Comparison of ENCODE assay signal across 8 mouse cellular contexts in the genomic region with DNA sequence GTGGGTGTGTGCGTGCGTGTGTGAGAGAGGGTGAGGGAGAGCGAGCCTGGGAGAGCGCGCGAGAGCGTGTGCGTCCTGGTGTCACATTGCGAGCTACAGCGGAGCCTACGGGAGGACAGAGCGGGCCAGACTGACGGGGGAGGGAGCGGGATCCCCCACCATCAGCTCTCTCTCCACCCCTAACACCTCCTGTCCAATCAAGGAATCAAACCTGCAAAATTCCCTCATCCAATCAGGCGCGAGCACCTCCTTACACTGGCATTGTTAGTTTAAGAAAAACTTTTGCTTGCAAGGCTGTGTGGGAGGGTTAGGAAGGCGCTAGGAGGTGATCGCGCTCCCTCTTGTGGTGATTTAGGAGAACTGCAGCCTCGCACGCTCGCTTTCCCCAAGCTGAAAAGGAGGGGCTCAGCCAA. TPM values are rescaled to one million over a fixed set of nuclear protein-coding genes. Genes with fewer than 3 reads are reported as not detected.
DNase-seq lines count a peak whose midpoint lies in the region; ATAC-seq and TF ChIP-seq lines count a peak whose summit lies in the region.

A gene (minus strand): TSS at position 133 of the 413 bp plus-strand sequence.

- TF ChIP-seq POLR2A in liver, adult 2 months (IDR thresholded peaks at IDR 0.05; ENCODE audit: extremely low read depth, insufficient read depth, low read length): no peak

- peak within 1 kb of the TSS; percentile 60 for H3K4me3 ChIP-seq in brown adipose tissue, adult 24 weeks (ENCODE audit: insufficient read depth, low read depth, low read length)
- H3K4me3 ChIP-seq in heart, embryonic 12.5 days: peak within 1 kb of the TSS; percentile 61
- peak within 1 kb of the TSS; percentile 56 for H3K4me3 ChIP-seq in kidney, postnatal 0 days (replicated peaks; ENCODE audit: low read depth, low read length)
- peak within 1 kb of the TSS; percentile 15; the same call in 1 of the 2 replicates for H3K4me3 ChIP-seq in liver, adult 2 months (ENCODE audit: insufficient read depth, low read depth, low read length)
- peak within 1 kb of the TSS; percentile 52 for H3K4me3 ChIP-seq in stomach, postnatal 0 days (ENCODE audit: low read depth, low read length)

- no peaks in the 10 kb centered on the region for H3K79me2 ChIP-seq in liver, adult 2 months (ENCODE audit: control insufficient read depth, insufficient read depth, low read length)

- no peak for TF ChIP-seq EP300 in stomach, postnatal 0 days (optimal IDR thresholded peaks at IDR 0.05)

- peak; percentile 47 to 51 for DNase-seq in B cell, adult 2 months
- DNase-seq in fat pad, adult 2 months (ENCODE audit: extremely low read depth, low read depth, low spot score): peak; percentile 8
- DNase-seq in kidney, postnatal 0 days (ENCODE audit: low spot score): peak; percentile 98
- peak; percentile 39 for DNase-seq in liver, adult 2 months (ENCODE audit: extremely low read depth, low read depth, low spot score)
- DNase-seq in natural killer cell, adult 2 months (ENCODE audit: low spot score in 2 of 2): peak; percentile 3 to 14
- peak; percentile 76 for DNase-seq in stomach, postnatal 0 days (ENCODE audit: low spot score)

- H3K4me2 ChIP-seq in heart, embryonic 12.5 days: peak within 1 kb of the TSS; percentile 99
- H3K4me2 ChIP-seq in kidney, postnatal 0 days (ENCODE audit: low read length): peak within 1 kb of the TSS; percentile 96
- peak within 1 kb of the TSS; percentile 88 for H3K4me2 ChIP-seq in stomach, postnatal 0 days (replicated peaks; ENCODE audit: low read depth)

- no peak within 1 kb of the TSS for H3K27ac ChIP-seq in brown adipose tissue, adult 24 weeks (replicated peaks; ENCODE audit: low read depth, low read length)
- H3K27ac ChIP-seq in heart, embryonic 12.5 days (ENCODE audit: poor library complexity, severe bottlenecking): no peak within 1 kb of the TSS
- no peak within 1 kb of the TSS for H3K27ac ChIP-seq in kidney, postnatal 0 days
- no peak within 1 kb of the TSS for H3K27ac ChIP-seq in liver, adult 2 months (replicated peaks; ENCODE audit: insufficient read depth, low read depth, low read length)
- no peak within 1 kb of the TSS for H3K27ac ChIP-seq in stomach, postnatal 0 days (replicated peaks)

- H3K9me3 ChIP-seq in heart, embryonic 12.5 days (replicated peaks): no peaks in the 10 kb centered on the region
- H3K9me3 ChIP-seq in kidney, postnatal 0 days (replicated peaks; ENCODE audit: low read length): no peaks in the 10 kb centered on the region
- H3K9me3 ChIP-seq in stomach, postnatal 0 days (ENCODE audit: control insufficient read depth, low read length): no peaks in the 10 kb centered on the region

- peak; percentile 100 for TF ChIP-seq CTCF in kidney, postnatal 0 days (IDR thresholded peaks at IDR 0.05; ENCODE audit: low read depth)
- peak; percentile 97 for TF ChIP-seq CTCF in liver, adult 2 months (IDR thresholded peaks at IDR 0.05; ENCODE audit: low read depth, low read length)
- TF ChIP-seq CTCF in stomach, postnatal 0 days (IDR thresholded peaks at IDR 0.05; ENCODE audit: low read depth): peak; percentile 99

- no peaks in the 10 kb centered on the region for H3K4me1 ChIP-seq in brown adipose tissue, adult 24 weeks (ENCODE audit: control insufficient read depth, insufficient read depth, insufficient read length, low read length)
- peaks cover 25% of the 10 kb centered on the region for H3K4me1 ChIP-seq in heart, embryonic 12.5 days (replicated peaks)
- 0 out of 2 replicates have a peak, but pooled peaks cover 5% of the 10 kb centered on the region for H3K4me1 ChIP-seq in kidney, postnatal 0 days (replicated peaks; ENCODE audit: insufficient read depth, low read length)
- H3K4me1 ChIP-seq in liver, adult 2 months (ENCODE audit: control insufficient read depth, insufficient read depth, low read length): peaks cover 3% of the 10 kb centered on the region; the same call in 1 of the 2 replicates
- H3K4me1 ChIP-seq in stomach, postnatal 0 days (replicated peaks; ENCODE audit: control insufficient read depth, insufficient read depth): no peaks in the 10 kb centered on the region

- H3K27me3 ChIP-seq in heart, embryonic 12.5 days (replicated peaks): peaks cover 85% of the 10 kb centered on the region
- peaks cover 47% of the 10 kb centered on the region for H3K27me3 ChIP-seq in kidney, postnatal 0 days (ENCODE audit: insufficient read depth, low read length)
- peaks cover 17% of the 10 kb centered on the region for H3K27me3 ChIP-seq in liver, adult 2 months (ENCODE audit: control insufficient read depth, insufficient read depth, low read length)
- peaks cover 18% of the 10 kb centered on the region for H3K27me3 ChIP-seq in stomach, postnatal 0 days (ENCODE audit: control insufficient read depth, insufficient read depth, low read length)

- under 1% methylated on average over 22 of the region's 22 CpGs for WGBS in heart, embryonic 12.5 days
- WGBS in kidney, postnatal 0 days: 0% methylated on average over 22 of the region's 22 CpGs
- 3% methylated on average over 22 of the region's 22 CpGs for WGBS in liver, adult 2 months
- WGBS in stomach, postnatal 0 days: 0% methylated on average over 16 of the region's 22 CpGs

- no peaks in the 10 kb centered on the region for H3K36me3 ChIP-seq in heart, embryonic 12.5 days
- no peaks in the 10 kb centered on the region for H3K36me3 ChIP-seq in kidney, postnatal 0 days (ENCODE audit: insufficient read depth, low read length)
- no peaks in the 10 kb centered on the region for H3K36me3 ChIP-seq in liver, adult 2 months (ENCODE audit: control insufficient read depth, insufficient read depth, low read length)
- no peaks in the 10 kb centered on the region for H3K36me3 ChIP-seq in stomach, postnatal 0 days (ENCODE audit: control insufficient read depth, insufficient read depth, low read length)

- ATAC-seq in heart, embryonic 12.5 days (ENCODE audit: insufficient number of reproducible peaks, low FRiP score): peak; percentile 72
- peak; percentile 91 for ATAC-seq in kidney, postnatal 0 days (replicated peaks; ENCODE audit: low FRiP score, low read depth)
- ATAC-seq in stomach, postnatal 0 days (ENCODE audit: low FRiP score, low TSS enrichment): peak; percentile 89

- peak within 1 kb of the TSS; percentile 55 for H3K9ac ChIP-seq in heart, embryonic 12.5 days
- H3K9ac ChIP-seq in kidney, postnatal 0 days (ENCODE audit: low read depth, low read length): peak within 1 kb of the TSS; percentile 43; the same call in 1 of the 2 replicates
- no peak within 1 kb of the TSS for H3K9ac ChIP-seq in liver, adult 2 months (ENCODE audit: low read depth, low read length)
- H3K9ac ChIP-seq in stomach, postnatal 0 days (ENCODE audit: low read length): peak within 1 kb of the TSS; percentile 53

RNA-seq across cellular contexts. Expression of the gene that starts here (rescaled TPM):
- 0.50 TPM in 1 of 2 replicates, not detected in the other for polyA plus RNA-seq in brown adipose tissue, adult 24 weeks (2012; ENCODE audit: insufficient read depth, insufficient read length, missing spikeins)
- polyA plus RNA-seq in heart, embryonic 12.5 days (2016; fragmentation: Nextera tagmentation; extraction: Ambion mirVana): 0.33 and 0.66 TPM in 2 replicates
- polyA plus RNA-seq in kidney, postnatal 0 days (2015; fragmentation: Nextera tagmentation; extraction: Ambion mirVana): 4.2 and 4.3 TPM in 2 replicates
- under 0.01 and 0.07 TPM in 2 replicates for total RNA-seq in liver, adult 2 months (2014; rRNA removed)
- polyA plus RNA-seq in liver, adult 2 months (2012; rRNA removed): 0.05 and 0.11 TPM in 2 replicates
- polyA plus RNA-seq in stomach, postnatal 0 days (2015; fragmentation: Nextera tagmentation; extraction: Ambion mirVana): 1.0 and 1.1 TPM in 2 replicates

Comparison
In these comparisons a context has a peak if more than half of its experiments do, and no peak if none do; other contexts are left out.
1. Peak in ATAC-seq, H3K4me3 ChIP-seq, H3K9ac ChIP-seq and H3K4me2 ChIP-seq in heart, embryonic 12.5 days; RNA of the gene not detected or under 1 TPM.
2. Peak in DNase-seq and H3K4me3 ChIP-seq in liver, adult 2 months; RNA of the gene not detected or under 1 TPM.
3. DNase-seq: peak in every context shown above with its lines; median percentile 98 in kidney, postnatal 0 days; 76 in stomach, postnatal 0 days; 49 in B cell, adult 2 months; 39 in liver, adult 2 months; 8 in natural killer cell, adult 2 months; 8 in fat pad, adult 2 months.